Mouse (Mus musculus): ENCODE measurements around the gene Slc35g3.

Gene Slc35g3

GRCm38 (mm10) chr11:69711082-69711481 is 50.7 kb downstream of the Slc35g3 start:
- H3K27me3 ChIP-seq (ENCODE audit: control insufficient read depth, insufficient read depth, low read length, poor library complexity, severe bottlenecking), result no peaks in the 10 kb centered on the region
- no peaks in the 10 kb centered on the region for H3K36me3 ChIP-seq (ENCODE audit: control insufficient read depth, insufficient read depth, low read length, poor library complexity, severe bottlenecking)
- no peak for DNase-seq (ENCODE audit: low read depth, low spot score)

- H3K36me3 ChIP-seq (ENCODE audit: control insufficient read depth, insufficient read depth, low read length, poor library complexity, severe bottlenecking), result no peaks in the 10 kb centered on the region
- no peak for DNase-seq (ENCODE audit: low read depth, low spot score)
- no peaks in the 10 kb centered on the region for H3K27me3 ChIP-seq (ENCODE audit: control insufficient read depth, insufficient read depth, low read length, poor library complexity, severe bottlenecking)
Measured at GRCm38 (mm10) chr11:69710470-69710869, 51.3 kb downstream of the Slc35g3 start.

All from splenic B cell, adult 2 months (primary cell).